In genomic region chr4:146463649-146464351, GRCm38 (mm10) we compare ENCODE assay signal across 3 mouse cellular contexts. TPM values are rescaled to one million over a fixed set of nuclear protein-coding genes. Genes with fewer than 3 reads are reported as not detected.
"Had no signal": no experiment of that assay in that cellular context is flagged by ENCODE, and none has a peak within 500 bp of the region (broad histone marks: within the 10 kb centered on the region; RNA-seq: fewer than 3 reads in every experiment).

No protein-coding gene starts in this region.

RNA-seq across cellular contexts. Expression of gene Zfp981, which starts 38.0 kb away (rescaled TPM):
- polyA plus RNA-seq: kidney, embryonic 14.5 days; lung, embryonic 16.5 days; thymus, adult 2 months had no signal
